11 mouse cellular contexts compared by ENCODE assay signal in genomic region chr1:172456001-172456677, GRCm38 (mm10). TPM values are rescaled to one million over a fixed set of nuclear protein-coding genes. Genes with fewer than 3 reads are reported as not detected.
DNase-seq lines count a peak whose midpoint lies in the region; ATAC-seq and TF ChIP-seq lines count a peak whose summit lies in the region.
"Had no signal": no experiment of that assay in that cellular context is flagged by ENCODE, and none has a peak within 500 bp of the region (broad histone marks: within the 10 kb centered on the region; RNA-seq: fewer than 3 reads in every experiment).

No protein-coding gene starts in this region.

- no peaks in the 10 kb centered on the region for H3K9me3 ChIP-seq in heart, embryonic 12.5 days (replicated peaks)
- H3K9me3 ChIP-seq in ES-Bruce4 (replicated peaks; ENCODE audit: control insufficient read depth, insufficient read depth, low read length, poor library complexity, severe bottlenecking): peaks cover 2% of the 10 kb centered on the region
- no peaks in the 10 kb centered on the region for H3K9me3 ChIP-seq in midbrain, postnatal 0 days (ENCODE audit: low read length)
- H3K9me3 ChIP-seq: hindbrain, embryonic 12.5 days had no signal

- no peaks in the 10 kb centered on the region for H3K27me3 ChIP-seq in heart, embryonic 12.5 days (replicated peaks)
- no peaks in the 10 kb centered on the region for H3K27me3 ChIP-seq in ES-Bruce4 (ENCODE audit: control insufficient read depth, insufficient read depth, low read length, poor library complexity, severe bottlenecking)
- H3K27me3 ChIP-seq in heart, adult 2 months (ENCODE audit: control insufficient read depth, insufficient read depth, low read length): no peaks in the 10 kb centered on the region
- H3K27me3 ChIP-seq in midbrain, postnatal 0 days (ENCODE audit: insufficient read depth, low read length): no peaks in the 10 kb centered on the region
- H3K27me3 ChIP-seq: hindbrain, embryonic 12.5 days had no signal

- H3K9ac ChIP-seq in heart, embryonic 12.5 days: no peak overlapping the region
- no peak overlapping the region for H3K9ac ChIP-seq in ES-Bruce4 (ENCODE audit: low read depth, poor library complexity, severe bottlenecking)
- H3K9ac ChIP-seq in heart, adult 2 months (ENCODE audit: low read depth, low read length): no peak overlapping the region
- H3K9ac ChIP-seq in midbrain, postnatal 0 days (replicated peaks; ENCODE audit: low read length, poor library complexity, severe bottlenecking): no peak overlapping the region
- H3K9ac ChIP-seq: hindbrain, embryonic 12.5 days had no signal

- no peaks in the 10 kb centered on the region for H3K36me3 ChIP-seq in heart, embryonic 12.5 days
- H3K36me3 ChIP-seq in ES-Bruce4 (ENCODE audit: control insufficient read depth, insufficient read depth, low read length, poor library complexity, severe bottlenecking): no peaks in the 10 kb centered on the region
- no peaks in the 10 kb centered on the region for H3K36me3 ChIP-seq in heart, adult 2 months (ENCODE audit: control insufficient read depth, insufficient read depth, low read length)
- no peaks in the 10 kb centered on the region for H3K36me3 ChIP-seq in midbrain, postnatal 0 days (ENCODE audit: insufficient read depth, low read length)
- H3K36me3 ChIP-seq: hindbrain, embryonic 12.5 days had no signal

- TF ChIP-seq EP300 in ES-Bruce4 (IDR thresholded peaks at IDR 0.05; ENCODE audit: insufficient read depth, low read depth, low read length): no peak
- TF ChIP-seq EP300 in heart, adult 2 months (IDR thresholded peaks at IDR 0.05; ENCODE audit: insufficient read depth, low read depth, low read length): no peak

- peaks cover under 1% of the 10 kb centered on the region; the same call in 1 of the 2 replicates for H3K4me1 ChIP-seq in heart, embryonic 12.5 days (replicated peaks)
- peaks cover 3% of the 10 kb centered on the region for H3K4me1 ChIP-seq in ES-Bruce4 (ENCODE audit: control insufficient read depth, insufficient read depth, low read length)
- H3K4me1 ChIP-seq in heart, adult 2 months (ENCODE audit: control insufficient read depth, insufficient read depth, low read length): no peaks in the 10 kb centered on the region
- no peaks in the 10 kb centered on the region for H3K4me1 ChIP-seq in midbrain, postnatal 0 days (ENCODE audit: insufficient read depth, low read length)
- H3K4me1 ChIP-seq: hindbrain, embryonic 12.5 days had no signal

- no peak for ATAC-seq in heart, embryonic 12.5 days (ENCODE audit: insufficient number of reproducible peaks, low FRiP score)
- no peak for ATAC-seq in midbrain, postnatal 0 days (ENCODE audit: low FRiP score)
- ATAC-seq in activated CD4-positive, CD25-positive, alpha-beta regulatory T cell, adult 4 months: no peak

- no peak overlapping the region for H3K27ac ChIP-seq in heart, embryonic 12.5 days (ENCODE audit: poor library complexity, severe bottlenecking)
- H3K27ac ChIP-seq in ES-Bruce4 (ENCODE audit: insufficient read depth, low read length): peak overlapping the region; percentile 77
- peak overlapping the region; percentile 12; the same call in 1 of the 2 replicates for H3K27ac ChIP-seq in heart, adult 2 months
- no peak overlapping the region for H3K27ac ChIP-seq in midbrain, postnatal 0 days (ENCODE audit: low read depth, low read length)
- H3K27ac ChIP-seq: hindbrain, embryonic 12.5 days had no signal

- 61% methylated on average over 7 of the region's 7 CpGs for WGBS in heart, embryonic 12.5 days
- 27% methylated on average over 7 of the region's 7 CpGs for WGBS in heart, adult 2 months
- WGBS in midbrain, postnatal 0 days: 69% methylated on average over 7 of the region's 7 CpGs

- DNase-seq in heart, adult 18-20 months: peak; percentile 36 to 78
- peak in 1 of 2 experiments; percentile 52 for DNase-seq in heart, adult 2 months
- DNase-seq in lung, postnatal 36 days: peak; percentile 65
- DNase-seq in midbrain, postnatal 0 days (ENCODE audit: low spot score): no peak
- no peak for DNase-seq in yolk sac, embryonic 10.5 days (ENCODE audit: low spot score)
- DNase-seq: right cerebral cortex, postnatal 25 days had no signal

- no peak for TF ChIP-seq CTCF in ES-Bruce4 (IDR thresholded peaks at IDR 0.05; ENCODE audit: low read depth, low read length)
- TF ChIP-seq CTCF in heart, adult 2 months (IDR thresholded peaks at IDR 0.05): no peak
- TF ChIP-seq CTCF in midbrain, postnatal 0 days (IDR thresholded peaks at IDR 0.05): no peak

- no peak overlapping the region for H3K4me2 ChIP-seq in heart, embryonic 12.5 days
- H3K4me2 ChIP-seq in midbrain, postnatal 0 days (ENCODE audit: low read depth, low read length, poor library complexity, severe bottlenecking): no peak overlapping the region
- H3K4me2 ChIP-seq: hindbrain, embryonic 12.5 days had no signal

- no peak for TF ChIP-seq POLR2A in ES-Bruce4 (IDR thresholded peaks at IDR 0.05; ENCODE audit: insufficient read depth, low read length)
- TF ChIP-seq POLR2A in heart, adult 2 months (IDR thresholded peaks at IDR 0.05; ENCODE audit: insufficient read depth, low read depth, low read length): no peak

- no peaks in the 10 kb centered on the region for H3K79me2 ChIP-seq in heart, adult 2 months (replicated peaks; ENCODE audit: control insufficient read depth, insufficient read depth, low read length)

- intact Hi-C loops in heart, adult 2 months (cut with DNase I): no loop called here

- H3K4me3 ChIP-seq in heart, embryonic 12.5 days: no peak overlapping the region
- no peak overlapping the region for H3K4me3 ChIP-seq in ES-Bruce4 (ENCODE audit: low read depth, low read length)
- H3K4me3 ChIP-seq in heart, adult 2 months: no peak overlapping the region
- H3K4me3 ChIP-seq in midbrain, postnatal 0 days (ENCODE audit: low read depth, low read length): no peak overlapping the region
- H3K4me3 ChIP-seq: hindbrain, embryonic 12.5 days; myocyte had no signal

RNA-seq across cellular contexts. Expression of gene Slamf9, which starts 19.0 kb away (rescaled TPM):
- total RNA-seq in heart, adult 18-20 months (2021): 1 to 10 TPM; 1.2 to 2.2 TPM
- 0.95 and 1.3 TPM in 2 replicates for polyA plus RNA-seq in heart, embryonic 12.5 days (2016; fragmentation: Nextera tagmentation; extraction: Ambion mirVana)
- 0.46 and 0.85 TPM in 2 replicates for polyA plus RNA-seq in ES-Bruce4 (2011; ENCODE audit: insufficient read depth, insufficient read length, low read depth, missing spikeins)
- total RNA-seq in heart, adult 2 months (2021): 1 to 10 TPM; 1.2 to 2.3 TPM
- polyA plus RNA-seq in heart, adult 2 months (2012; rRNA removed): 6.8 and 7.0 TPM in 2 replicates
- total RNA-seq in midbrain, postnatal 0 days (2014; rRNA removed): 0.19 and 0.38 TPM in 2 replicates
- polyA plus RNA-seq in midbrain, postnatal 0 days (2015; fragmentation: Nextera tagmentation; extraction: Ambion mirVana): 0.20 and 0.29 TPM in 2 replicates
- polyA plus RNA-seq in activated CD4-positive, CD25-positive, alpha-beta regulatory T cell, adult 4 months (2017; shearing (Covaris generic)): under 1 TPM in 1 of 2 experiments, not detected in 1; 0.25 TPM

RNA-seq across cellular contexts. Expression of gene Igsf9, which starts 25.4 kb away (rescaled TPM):
- total RNA-seq in heart, adult 18-20 months (2021): under 1 TPM; 0.28 to 0.45 TPM
- 11.4 and 11.8 TPM in 2 replicates for polyA plus RNA-seq in heart, embryonic 12.5 days (2016; fragmentation: Nextera tagmentation; extraction: Ambion mirVana)
- polyA plus RNA-seq in ES-Bruce4 (2011; ENCODE audit: insufficient read depth, insufficient read length, low read depth, missing spikeins): 40.5 and 40.6 TPM in 2 replicates
- total RNA-seq in heart, adult 2 months (2021): under 1 TPM; 0.36 to 0.47 TPM
- polyA plus RNA-seq in heart, adult 2 months (2012; rRNA removed): 2.1 and 3.8 TPM in 2 replicates
- total RNA-seq in midbrain, postnatal 0 days (2014; rRNA removed): 40.6 and 53.9 TPM in 2 replicates
- 25.0 and 29.0 TPM in 2 replicates for polyA plus RNA-seq in midbrain, postnatal 0 days (2015; fragmentation: Nextera tagmentation; extraction: Ambion mirVana)
- not detected for polyA plus RNA-seq in activated CD4-positive, CD25-positive, alpha-beta regulatory T cell, adult 4 months (2017; shearing (Covaris generic))

RNA-seq across cellular contexts. Expression of gene Tagln2, which starts 43.7 kb away (rescaled TPM):
- total RNA-seq in heart, adult 18-20 months (2021): 10 to 100 TPM; 56.8 to 58.8 TPM
- 351 and 387 TPM in 2 replicates for polyA plus RNA-seq in heart, embryonic 12.5 days (2016; fragmentation: Nextera tagmentation; extraction: Ambion mirVana)
- 269 and 312 TPM in 2 replicates for polyA plus RNA-seq in ES-Bruce4 (2011; ENCODE audit: insufficient read depth, insufficient read length, low read depth, missing spikeins)
- 10 to 100 TPM; 65.5 to 77.8 TPM for total RNA-seq in heart, adult 2 months (2021)
- 131 and 152 TPM in 2 replicates for polyA plus RNA-seq in heart, adult 2 months (2012; rRNA removed)
- total RNA-seq in midbrain, postnatal 0 days (2014; rRNA removed): 36.3 and 41.6 TPM in 2 replicates
- 36.7 and 41.8 TPM in 2 replicates for polyA plus RNA-seq in midbrain, postnatal 0 days (2015; fragmentation: Nextera tagmentation; extraction: Ambion mirVana)
- 100 to 1,000 TPM; 319 to 387 TPM for polyA plus RNA-seq in activated CD4-positive, CD25-positive, alpha-beta regulatory T cell, adult 4 months (2017; shearing (Covaris generic))

Comparison
In these comparisons a context has a peak if more than half of its experiments do, and no peak if none do; other contexts are left out.
1. H3K27ac ChIP-seq: peak in ES-Bruce4 (single experiment) and heart, adult 2 months (single experiment); none in heart, embryonic 12.5 days (single experiment) and midbrain, postnatal 0 days (single experiment).
2. DNase-seq: peak in heart, adult 18-20 months (2 of 2) and lung, postnatal 36 days (single experiment); none in midbrain, postnatal 0 days (single experiment) and yolk sac, embryonic 10.5 days (single experiment).